Mouse (Mus musculus) neural tube, embryonic 12.5 days (tissue): ENCODE data around the gene Serpinf1. TPM values are rescaled to one million over a fixed set of nuclear protein-coding genes. Genes with fewer than 3 reads are reported as not detected.

Source experiments
- ATAC-seq: fragments of 200-750 bp; cut with Nextera tagmentation; 2 replicates; pipeline ENCODE4 v1.8.0; 2017; ENCODE audit warnings: low read depth, mild to moderate bottlenecking, moderate TSS enrichment, moderate library complexity; ENCODE audit not compliant: low FRiP score
- H3K27ac ChIP-seq: fragments of 300-500 bp; sonication (generic); 2 replicates; pipeline ENCODE4 v1.5.1; 2016
- H3K27me3 ChIP-seq: fragments of 300-500 bp; sonication (generic); replicated peaks from 2 replicates; pipeline ENCODE4 v1.6.1; 2016; ENCODE audit warnings: mild to moderate bottlenecking
- H3K36me3 ChIP-seq: fragments of 300-500 bp; sonication (generic); 2 replicates; pipeline ENCODE4 v1.6.1; 2016; ENCODE audit warnings: mild to moderate bottlenecking
- H3K4me1 ChIP-seq: fragments of 300-500 bp; sonication (generic); 2 replicates; pipeline ENCODE4 v1.6.1; 2016
- H3K4me2 ChIP-seq: fragments of 300-500 bp; sonication (generic); replicated peaks from 2 replicates; pipeline ENCODE4 v1.6.1; 2016; ENCODE audit warnings: mild to moderate bottlenecking
- H3K4me3 ChIP-seq: fragments of 300-500 bp; sonication (generic); 2 replicates; pipeline ENCODE4 v1.5.1; 2016
- H3K9ac ChIP-seq: fragments of 300-500 bp; sonication (generic); 2 replicates; pipeline ENCODE4 v1.6.1; 2016; ENCODE audit warnings: mild to moderate bottlenecking
- H3K9me3 ChIP-seq: fragments of 300-500 bp; sonication (generic); 2 replicates; pipeline ENCODE4 v1.6.1; 2016; ENCODE audit warnings: mild to moderate bottlenecking
- WGBS: fragments of 180-500 bp; shearing (Covaris S2); methylation state at CpG from one replicate; pipeline ENCODE4 v1.1.7; 2016; 5-methylcytosine and 5-hydroxymethylcytosine counted together
- polyA plus RNA-seq: library from polyadenylated mRNA; unstranded; fragments of >200 nt; fragmentation: Nextera tagmentation; extraction: Ambion mirVana; gene quantifications from 2 replicates; pipeline ENCODE4 v1.2.1, GENCODE M21; 2016

Serpinf1 gene
- polyA plus RNA-seq, 1 experiment from 2014 or later, result 73.2 TPM

- WGBS, result 2% methylated on average over 56 of the region's 56 CpGs
- peak; percentile 92 for ATAC-seq
- H3K36me3 ChIP-seq, result peaks cover 4% of the 10 kb centered on the region; the same call in 1 of the 2 replicates
- peak within 1 kb of the TSS; percentile 99 for H3K4me2 ChIP-seq
- H3K4me3 ChIP-seq, result peak within 1 kb of the TSS; percentile 63
- no peaks in the 10 kb centered on the region for H3K9me3 ChIP-seq
- H3K27ac ChIP-seq, result 0 out of 2 replicates have a peak within 1 kb of the TSS, but pooled peaks have one; percentile 27
- peak within 1 kb of the TSS; percentile 70 for H3K9ac ChIP-seq
- no peaks in the 10 kb centered on the region for H3K27me3 ChIP-seq
- peaks cover 18% of the 10 kb centered on the region for H3K4me1 ChIP-seq
Measured at GRCm38 (mm10) chr11:75453991-75454930, 31.8 kb upstream of the Serpinf1 start, which contains the start of gene Wdr81. Wdr81 (minus strand) TSS chr11:75454717.

- no peak for ATAC-seq
- Histone ChIP-seq H3K27me3 (no peaks in the 10 kb centered on the region), H3K4me2 (peak overlapping the region; percentile 99), H3K4me1 (peaks cover 18% of the 10 kb centered on the region), H3K9me3 (no peaks in the 10 kb centered on the region), H3K4me3 (no peak overlapping the region), H3K9ac (no peak overlapping the region), H3K27ac (no peak overlapping the region), H3K36me3 (peaks cover 16% of the 10 kb centered on the region)
- WGBS, result 93% methylated on average over 31 of the region's 31 CpGs
Measured at GRCm38 (mm10) chr11:75452812-75453557, 30.5 kb upstream of the Serpinf1 start.

- no peak overlapping the region for H3K27ac ChIP-seq
- no peaks in the 10 kb centered on the region for H3K27me3 ChIP-seq
- H3K4me1 ChIP-seq, result peaks cover 18% of the 10 kb centered on the region
- H3K4me2 ChIP-seq, result no peak overlapping the region
- H3K9me3 ChIP-seq, result no peaks in the 10 kb centered on the region
- H3K36me3 ChIP-seq, result peaks cover 24% of the 10 kb centered on the region
- no peak overlapping the region for H3K4me3 ChIP-seq
- ATAC-seq, result no peak
- H3K9ac ChIP-seq, result no peak overlapping the region
- WGBS, result 93% methylated on average over 8 of the region's 8 CpGs
Measured at GRCm38 (mm10) chr11:75452081-75452480, 29.6 kb upstream of the Serpinf1 start.

GRCm38 (mm10) chr11:75450936-75451335 lies 28.4 kb upstream of the Serpinf1 start:
- no peak for ATAC-seq
- WGBS, result 91% methylated on average over 15 of the region's 15 CpGs
- Histone ChIP-seq H3K36me3 (peaks cover 25% of the 10 kb centered on the region), H3K4me2 (0 out of 2 replicates have a peak overlapping the region, but pooled peaks have one; percentile 3), H3K27me3 (no peaks in the 10 kb centered on the region), H3K27ac (no peak overlapping the region), H3K4me1 (peaks cover 18% of the 10 kb centered on the region), H3K4me3 (no peak overlapping the region), H3K9me3 (no peaks in the 10 kb centered on the region), H3K9ac (no peak overlapping the region)

GRCm38 (mm10) chr11:75450304-75450908 lies 27.9 kb upstream of the Serpinf1 start:
- 0 out of 2 replicates have a peak overlapping the region, but pooled peaks have one; percentile 3 for H3K4me2 ChIP-seq
- no peak overlapping the region for H3K27ac ChIP-seq
- no peaks in the 10 kb centered on the region for H3K27me3 ChIP-seq
- peaks cover 18% of the 10 kb centered on the region for H3K4me1 ChIP-seq
- H3K9me3 ChIP-seq, result no peaks in the 10 kb centered on the region
- no peak overlapping the region for H3K9ac ChIP-seq
- no peak overlapping the region for H3K4me3 ChIP-seq
- 88% methylated on average over 8 of the region's 8 CpGs for WGBS
- no peak for ATAC-seq
- peaks cover 28% of the 10 kb centered on the region for H3K36me3 ChIP-seq

GRCm38 (mm10) chr11:75449695-75450094 lies 27.2 kb upstream of the Serpinf1 start:
- Histone ChIP-seq H3K4me1 (peaks cover 11% of the 10 kb centered on the region), H3K9ac (no peak overlapping the region), H3K4me3 (no peak overlapping the region), H3K4me2 (no peak overlapping the region), H3K9me3 (no peaks in the 10 kb centered on the region), H3K27me3 (no peaks in the 10 kb centered on the region), H3K27ac (no peak overlapping the region), H3K36me3 (peaks cover 33% of the 10 kb centered on the region)
- WGBS, result 86% methylated on average over 7 of the region's 7 CpGs
- no peak for ATAC-seq

- Histone ChIP-seq H3K36me3 (peaks cover 36% of the 10 kb centered on the region), H3K27me3 (no peaks in the 10 kb centered on the region), H3K27ac (no peak overlapping the region), H3K9ac (no peak overlapping the region), H3K4me2 (no peak overlapping the region), H3K9me3 (no peaks in the 10 kb centered on the region), H3K4me1 (peaks cover 6% of the 10 kb centered on the region), H3K4me3 (no peak overlapping the region)
- no peak for ATAC-seq
- WGBS, result 78% methylated on average over 3 of the region's 3 CpGs
Measured at GRCm38 (mm10) chr11:75448575-75448974, 26.1 kb upstream of the Serpinf1 start.

GRCm38 (mm10) chr11:75443711-75444110 lies 21.2 kb upstream of the Serpinf1 start:
- Histone ChIP-seq H3K4me3 (no peak overlapping the region), H3K9ac (no peak overlapping the region), H3K27me3 (no peaks in the 10 kb centered on the region), H3K9me3 (no peaks in the 10 kb centered on the region), H3K36me3 (peaks cover 39% of the 10 kb centered on the region), H3K4me2 (no peak overlapping the region), H3K4me1 (peaks cover 3% of the 10 kb centered on the region), H3K27ac (no peak overlapping the region)
- ATAC-seq, result no peak
- 33% methylated on average over 8 of the region's 8 CpGs for WGBS

GRCm38 (mm10) chr11:75441601-75442000 lies 19.1 kb upstream of the Serpinf1 start:
- Histone ChIP-seq H3K4me3 (no peak overlapping the region), H3K9me3 (no peaks in the 10 kb centered on the region), H3K4me1 (peaks cover 3% of the 10 kb centered on the region), H3K9ac (no peak overlapping the region), H3K36me3 (peaks cover 23% of the 10 kb centered on the region), H3K27ac (no peak overlapping the region), H3K27me3 (no peaks in the 10 kb centered on the region), H3K4me2 (no peak overlapping the region)
- ATAC-seq, result no peak
- 80% methylated on average over 16 of the region's 16 CpGs for WGBS

- H3K4me2 ChIP-seq, result no peak overlapping the region
- H3K27me3 ChIP-seq, result no peaks in the 10 kb centered on the region
- no peaks in the 10 kb centered on the region for H3K9me3 ChIP-seq
- WGBS, result 73% methylated on average over 7 of the region's 7 CpGs
- H3K27ac ChIP-seq, result no peak overlapping the region
- no peak overlapping the region for H3K9ac ChIP-seq
- ATAC-seq, result no peak
- H3K36me3 ChIP-seq, result peaks cover 23% of the 10 kb centered on the region
- peaks cover 3% of the 10 kb centered on the region for H3K4me1 ChIP-seq
- H3K4me3 ChIP-seq, result no peak overlapping the region
Measured at GRCm38 (mm10) chr11:75441034-75441433, 18.5 kb upstream of the Serpinf1 start.

- no peak overlapping the region for H3K4me3 ChIP-seq
- H3K27ac ChIP-seq, result no peak overlapping the region
- no peaks in the 10 kb centered on the region for H3K9me3 ChIP-seq
- no peak overlapping the region for H3K9ac ChIP-seq
- H3K4me1 ChIP-seq, result peaks cover 3% of the 10 kb centered on the region
- H3K27me3 ChIP-seq, result no peaks in the 10 kb centered on the region
- H3K4me2 ChIP-seq, result no peak overlapping the region
- H3K36me3 ChIP-seq, result peaks cover 16% of the 10 kb centered on the region
- ATAC-seq, result no peak
- 90% methylated on average over 3 of the region's 3 CpGs for WGBS
Measured at GRCm38 (mm10) chr11:75439951-75440350, 17.4 kb upstream of the Serpinf1 start.

GRCm38 (mm10) chr11:75439363-75439762 lies 16.9 kb upstream of the Serpinf1 start, which contains the start of gene Serpinf2:
Serpinf2 (minus strand) TSS chr11:75439591.
- no peak for ATAC-seq
- 89% methylated on average over 6 of the region's 6 CpGs for WGBS
- no peak within 1 kb of the TSS for H3K4me2 ChIP-seq
- H3K27me3 ChIP-seq, result no peaks in the 10 kb centered on the region
- 0 out of 2 replicates have a peak, but pooled peaks cover 2% of the 10 kb centered on the region for H3K9me3 ChIP-seq
- no peak within 1 kb of the TSS for H3K9ac ChIP-seq
- peaks cover 12% of the 10 kb centered on the region for H3K36me3 ChIP-seq
- H3K4me3 ChIP-seq, result no peak within 1 kb of the TSS
- no peak within 1 kb of the TSS for H3K27ac ChIP-seq
- peaks cover 3% of the 10 kb centered on the region for H3K4me1 ChIP-seq
